Mouse (Mus musculus) monocyte, adult 2 months (primary cell): ENCODE data around the gene Dffb.
"Not testable (repeated sequence)": the region's sequence is repeated elsewhere in the genome, so short reads cannot be mapped to it uniquely, and the experiment has no call there.

Source experiments
- DNase-seq, 2 experiments: peaks; one replicate each; pipeline ENCODE4 v3.0.0; 2022; ENCODE audit warnings: low spot score in 2 of 2, low read depth in 1 of 2

Dffb gene

GRCm38 (mm10) chr4:153966651-153967050 is 8.3 kb downstream of the Dffb start:
- no peak for DNase-seq

GRCm38 (mm10) chr4:153962631-153963030 is 12.3 kb downstream of the Dffb start:
- DNase-seq = no peak

- DNase-seq = no peak
These were observed 17.3 kb downstream of the Dffb start for GRCm38 (mm10) chr4:153957444-153958250.

- DNase-seq = peak; percentile 86 to 89
These were observed 18.1 kb downstream of the Dffb start, which contains the start of gene A430005L14Rik for GRCm38 (mm10) chr4:153956569-153957405. TSS of gene A430005L14Rik (plus strand) at chr4:153957237.

- DNase-seq = no peak
These were observed 19.3 kb downstream of the Dffb start for GRCm38 (mm10) chr4:153955651-153956050.

- DNase-seq = no peak
These were observed 23.2 kb downstream of the Dffb start for GRCm38 (mm10) chr4:153951692-153952091.

GRCm38 (mm10) chr4:153951150-153951549 is 23.8 kb downstream of the Dffb start:
- no peak for DNase-seq

- no peak for DNase-seq
These were observed 24.6 kb downstream of the Dffb start for GRCm38 (mm10) chr4:153950372-153950771.

- DNase-seq = no peak
These were observed 29.2 kb downstream of the Dffb start for GRCm38 (mm10) chr4:153945741-153946140.

GRCm38 (mm10) chr4:153944261-153944660 is 30.7 kb downstream of the Dffb start:
- DNase-seq = no peak

GRCm38 (mm10) chr4:153943243-153943642 is 31.7 kb downstream of the Dffb start:
- DNase-seq = no peak

GRCm38 (mm10) chr4:153929921-153930320 is 45.0 kb downstream of the Dffb start:
- no peak for DNase-seq

GRCm38 (mm10) chr4:153929425-153929824 is 45.5 kb downstream of the Dffb start:
- DNase-seq = no peak

- no peak for DNase-seq
These were observed 46.1 kb downstream of the Dffb start for GRCm38 (mm10) chr4:153928772-153929299.

GRCm38 (mm10) chr4:153922090-153922489 is 52.8 kb downstream of the Dffb start:
- not testable (repeated sequence) for DNase-seq

- DNase-seq = no peak
These were observed 54.3 kb downstream of the Dffb start for GRCm38 (mm10) chr4:153920517-153921233.

- DNase-seq = no peak
These were observed 57.0 kb downstream of the Dffb start for GRCm38 (mm10) chr4:153917773-153918500.
